Mouse (Mus musculus): Measurements from ENCODE around the gene Btn2a2.

The Btn2a2 gene

GRCm38 (mm10) chr13:23521703-23522102 lies 33.0 kb upstream of the Btn2a2 start:
- no peak for DNase-seq (ENCODE audit: low read depth, low spot score)

GRCm38 (mm10) chr13:23519416-23519815 lies 30.8 kb upstream of the Btn2a2 start:
- no peak for DNase-seq (ENCODE audit: low read depth, low spot score)

DNA sequence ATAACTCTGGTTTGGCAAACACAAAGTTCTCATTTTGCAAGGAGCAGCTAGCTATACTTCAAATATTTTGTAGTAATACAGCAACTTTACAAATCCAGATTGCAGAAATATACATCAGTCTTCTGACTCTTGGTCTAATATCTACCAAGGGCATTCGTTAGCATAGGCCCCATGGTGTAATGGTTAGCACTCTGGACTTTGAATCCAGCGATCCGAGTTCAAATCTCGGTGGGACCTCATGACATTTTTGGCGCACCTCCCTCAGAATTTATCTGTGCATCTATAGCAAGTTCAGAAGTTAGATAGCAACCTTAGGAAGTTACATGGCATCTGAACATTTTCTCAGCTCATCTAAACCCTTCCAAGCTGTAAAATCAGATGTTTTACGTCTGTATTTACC lies 30.2 kb upstream of the Btn2a2 start:
- DNase-seq (ENCODE audit: low read depth, low spot score): peak; percentile 53

DNA sequence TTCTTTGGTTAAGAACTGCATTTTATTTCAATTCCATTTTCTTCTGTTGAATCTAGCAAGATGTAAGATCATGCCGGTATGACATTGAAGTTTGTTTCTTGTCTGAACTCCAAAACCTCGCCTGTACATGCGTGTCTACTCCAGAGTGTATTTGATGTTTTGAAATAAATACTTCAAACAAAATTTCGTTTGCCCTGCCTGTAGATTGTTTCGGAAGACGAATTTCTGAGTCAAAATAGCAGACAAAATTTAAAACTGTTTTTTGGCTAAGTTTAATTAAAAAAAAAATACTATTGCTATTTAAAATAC lies 29.6 kb upstream of the Btn2a2 start:
- DNase-seq (ENCODE audit: low read depth, low spot score): no peak

- DNase-seq (ENCODE audit: low read depth, low spot score): peak; percentile 53
These were observed 29.1 kb upstream of the Btn2a2 start for GRCm38 (mm10) chr13:23517603-23518294.

DNA sequence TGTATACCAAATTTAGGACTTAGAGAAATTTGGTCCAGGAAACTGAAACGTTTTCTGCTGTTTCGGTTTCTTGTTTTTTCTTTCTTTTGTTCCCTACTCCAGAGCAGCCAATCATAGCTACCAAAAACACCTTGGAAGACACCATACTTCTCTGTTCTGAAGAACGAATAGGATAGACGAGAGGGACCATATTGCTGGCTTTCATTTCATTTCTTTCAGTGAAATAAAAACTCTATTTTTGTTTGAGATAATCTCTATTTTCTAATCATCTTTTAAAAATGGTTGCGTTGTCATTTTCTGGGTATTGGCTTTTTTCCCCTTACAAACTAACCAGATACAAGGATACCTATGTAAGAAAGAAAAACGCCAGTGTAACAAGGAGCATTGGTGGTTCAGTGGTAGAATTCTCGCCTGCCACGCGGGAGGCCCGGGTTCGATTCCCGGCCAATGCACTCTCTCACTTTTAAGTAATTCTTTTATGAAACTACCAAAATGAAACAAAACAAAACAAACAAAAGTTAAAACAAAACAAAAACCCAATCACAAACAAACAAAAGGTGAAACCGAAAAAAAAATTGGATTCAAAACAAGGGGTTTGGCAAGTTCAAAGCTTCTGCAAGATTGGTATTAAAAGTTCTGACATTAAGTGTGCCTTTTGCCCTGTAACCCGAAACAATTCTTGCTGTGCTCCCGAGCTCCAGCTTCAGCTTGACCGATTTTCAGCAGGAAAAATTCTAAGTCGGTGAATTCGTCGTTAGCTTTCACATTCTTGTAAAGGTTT lies 28.4 kb upstream of the Btn2a2 start:
- peak; percentile 46 for DNase-seq (ENCODE audit: low read depth, low spot score)

DNA sequence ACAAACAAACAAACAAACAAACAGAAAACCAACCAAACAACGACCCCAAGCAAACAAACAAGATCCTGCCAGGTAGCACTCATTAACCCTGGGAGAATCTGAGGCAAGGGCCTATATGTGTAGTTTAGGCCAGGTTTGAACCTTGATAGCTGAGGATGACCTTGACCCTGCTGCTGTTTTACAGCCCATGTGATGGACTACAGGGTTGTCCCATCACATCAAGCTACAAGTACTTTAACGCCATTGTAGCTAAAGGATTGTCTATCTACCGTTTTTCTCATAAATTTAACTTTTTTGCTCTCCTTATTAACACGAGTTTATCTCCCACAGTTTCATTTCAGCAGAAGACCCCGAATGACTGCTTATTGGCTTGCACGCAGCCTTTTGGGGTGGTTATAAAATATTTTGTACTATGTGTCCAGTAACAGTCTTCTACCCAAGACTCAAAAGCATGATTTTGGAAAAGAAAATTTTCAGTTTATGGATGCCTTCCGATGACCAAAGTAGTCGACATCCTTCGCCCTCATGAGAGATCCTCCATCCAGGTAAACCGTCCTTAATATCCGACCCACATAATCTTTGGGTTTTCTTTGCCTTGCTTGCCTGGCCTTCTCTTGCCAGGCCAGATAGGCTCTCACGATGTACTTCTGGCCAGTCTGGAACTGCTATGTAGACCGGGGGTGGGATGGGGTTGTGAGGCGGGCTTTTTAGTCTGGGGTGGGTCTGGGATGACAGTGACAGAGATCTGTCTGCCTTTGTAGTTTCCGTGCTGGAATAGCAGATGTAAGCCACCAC lies 27.4 kb upstream of the Btn2a2 start:
- no peak for DNase-seq (ENCODE audit: low read depth, low spot score)

GRCm38 (mm10) chr13:23515281-23515680 lies 26.6 kb upstream of the Btn2a2 start:
- no peak for DNase-seq (ENCODE audit: low read depth, low spot score)

GRCm38 (mm10) chr13:23513517-23513916 lies 24.9 kb upstream of the Btn2a2 start:
- DNase-seq (ENCODE audit: low read depth, low spot score): no peak

DNA sequence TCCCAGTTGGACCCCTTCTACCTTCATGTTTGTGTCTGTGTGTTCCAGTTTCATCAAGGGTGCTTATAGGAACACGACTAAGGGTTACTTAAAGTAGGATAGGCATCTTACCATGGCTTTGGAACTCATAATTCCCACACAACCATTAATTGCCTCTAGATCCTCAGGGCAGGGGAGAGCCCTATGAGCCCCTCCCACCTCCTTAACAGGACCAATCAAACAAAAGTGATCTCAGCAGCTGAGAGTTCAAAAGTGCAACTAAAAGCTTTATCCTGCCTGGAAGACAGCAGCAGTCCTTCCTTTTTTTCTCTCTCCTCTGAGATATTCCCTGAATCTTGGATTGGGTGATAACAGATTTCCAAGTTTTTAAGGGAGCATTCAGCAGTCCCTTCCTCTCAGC lies 21.5 kb upstream of the Btn2a2 start:
- DNase-seq (ENCODE audit: low read depth, low spot score): no peak

DNA sequence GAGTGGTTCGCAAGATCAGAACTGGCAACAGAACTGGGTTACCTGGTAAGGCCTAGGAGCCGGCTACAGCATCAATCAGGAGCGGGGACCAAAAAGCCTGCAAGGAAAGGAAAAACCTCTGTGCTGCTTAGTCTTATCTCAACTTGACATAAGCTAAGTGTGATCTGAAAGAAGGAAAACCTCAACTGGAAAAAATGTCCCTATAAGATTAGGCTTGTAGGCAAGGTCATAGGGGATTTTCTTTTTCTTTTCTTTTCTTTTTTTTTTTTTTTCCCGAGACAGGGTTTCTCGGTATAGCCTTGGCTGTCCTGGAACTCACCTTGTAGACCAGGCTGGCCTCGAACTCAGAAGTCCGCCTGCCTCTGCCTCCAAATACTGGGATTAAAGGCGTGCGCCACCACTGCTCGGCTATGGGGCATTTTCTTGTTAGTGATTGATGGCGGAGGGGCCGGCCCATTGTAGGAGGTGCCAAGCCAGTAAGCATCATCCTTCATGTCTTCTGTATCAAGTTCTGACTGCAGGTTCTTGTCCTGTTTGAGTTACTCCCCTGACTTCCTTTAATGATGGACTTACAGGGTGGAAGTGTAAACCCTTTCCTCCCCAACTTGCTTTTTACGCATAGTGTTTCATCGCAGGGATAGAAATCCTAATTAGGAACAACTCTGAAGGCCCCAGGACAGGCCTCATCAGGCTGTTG lies 18.3 kb upstream of the Btn2a2 start:
- DNase-seq (ENCODE audit: low read depth, low spot score): no peak

DNA sequence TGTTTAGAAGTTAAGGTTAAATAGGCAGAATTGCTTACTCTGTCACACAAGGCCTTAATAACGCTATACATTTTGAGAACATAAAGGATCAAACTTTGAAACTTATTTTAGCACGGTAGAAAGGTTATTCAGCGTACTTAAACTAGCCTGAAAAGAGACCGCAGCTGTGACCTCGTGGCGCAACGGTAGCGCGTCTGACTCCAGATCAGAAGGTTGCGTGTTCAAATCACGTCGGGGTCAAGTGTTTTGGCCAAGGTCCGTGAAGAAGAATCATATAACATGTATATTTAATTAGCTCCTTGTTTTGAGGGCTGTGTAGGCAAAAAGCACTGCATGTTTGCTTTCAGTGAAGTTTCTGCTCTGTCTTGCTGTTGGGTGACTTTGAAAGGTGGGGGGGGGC lies 17.7 kb upstream of the Btn2a2 start:
- no peak for DNase-seq (ENCODE audit: low read depth, low spot score)

GRCm38 (mm10) chr13:23505662-23506345 lies 17.1 kb upstream of the Btn2a2 start:
- DNase-seq (ENCODE audit: low read depth, low spot score): no peak

DNA sequence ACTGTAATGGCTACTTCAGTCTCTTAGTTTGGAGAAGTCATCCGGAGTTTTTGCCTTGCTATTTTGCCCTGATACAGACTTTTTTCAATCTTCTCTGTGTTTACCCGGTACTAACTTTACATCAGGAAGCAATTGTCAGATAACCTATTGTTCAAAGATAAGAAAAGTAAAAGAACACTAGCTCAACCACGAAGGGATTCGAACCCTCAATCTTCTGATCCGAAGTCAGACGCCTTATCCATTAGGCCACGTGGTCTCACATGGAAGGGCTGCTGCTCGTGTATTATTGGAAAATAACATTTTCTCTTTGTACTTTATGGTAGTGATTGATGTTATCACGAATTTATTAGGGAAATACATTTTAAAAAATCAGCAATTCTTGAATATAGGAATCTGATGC lies 15.1 kb upstream of the Btn2a2 start:
- no peak for DNase-seq (ENCODE audit: low read depth, low spot score)

DNA sequence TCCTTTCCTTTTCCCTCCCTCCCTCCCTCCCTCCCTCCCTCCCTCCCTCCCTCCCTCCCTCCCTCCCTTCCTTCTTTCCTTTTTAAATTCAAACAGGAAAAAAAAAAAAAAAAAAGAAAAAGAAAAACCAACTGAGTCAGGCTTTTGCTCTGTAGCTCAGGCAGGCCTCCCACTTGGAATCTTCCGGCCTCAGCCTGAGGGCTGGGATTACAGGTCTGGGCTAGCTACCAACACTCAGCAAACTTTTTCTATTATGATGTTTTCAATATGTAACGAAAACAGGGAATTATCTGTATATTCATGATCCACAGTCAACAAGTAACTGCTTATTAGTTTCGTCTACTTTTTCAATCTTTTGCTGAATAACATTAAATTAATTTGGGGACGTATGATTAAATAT lies 14.3 kb upstream of the Btn2a2 start:
- DNase-seq (ENCODE audit: low read depth, low spot score): no peak

DNA sequence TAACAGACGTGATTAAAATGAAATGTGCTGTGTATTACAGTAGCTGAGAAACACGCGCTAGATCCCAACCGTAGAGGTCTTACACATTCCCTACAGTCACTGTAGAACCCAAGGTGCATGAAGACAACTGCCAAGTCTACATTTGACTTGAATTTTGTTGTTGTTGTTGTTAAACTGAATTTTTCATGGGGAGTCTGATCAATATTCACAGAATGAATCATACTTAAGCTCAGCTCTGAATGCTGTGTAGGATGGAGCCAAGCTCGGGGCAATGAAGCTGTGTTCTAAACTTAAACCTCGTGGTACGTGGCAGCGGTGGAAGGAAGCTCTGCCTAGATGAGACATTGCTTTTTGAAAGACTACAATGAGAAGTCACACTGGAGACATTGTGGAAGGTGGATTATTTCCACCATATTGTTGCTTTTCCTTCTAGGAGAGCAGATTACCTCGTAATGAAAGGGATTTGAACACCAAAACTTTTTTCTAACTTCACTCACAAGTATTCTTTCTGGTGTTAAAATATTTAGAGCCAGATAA lies 13.4 kb upstream of the Btn2a2 start:
- DNase-seq (ENCODE audit: low read depth, low spot score): no peak

GRCm38 (mm10) chr13:23501511-23501910 lies 12.9 kb upstream of the Btn2a2 start:
- no peak for DNase-seq (ENCODE audit: low read depth, low spot score)

- no peak for DNase-seq (ENCODE audit: low read depth, low spot score)
These were observed 12.0 kb upstream of the Btn2a2 start for GRCm38 (mm10) chr13:23500424-23501200.

DNA sequence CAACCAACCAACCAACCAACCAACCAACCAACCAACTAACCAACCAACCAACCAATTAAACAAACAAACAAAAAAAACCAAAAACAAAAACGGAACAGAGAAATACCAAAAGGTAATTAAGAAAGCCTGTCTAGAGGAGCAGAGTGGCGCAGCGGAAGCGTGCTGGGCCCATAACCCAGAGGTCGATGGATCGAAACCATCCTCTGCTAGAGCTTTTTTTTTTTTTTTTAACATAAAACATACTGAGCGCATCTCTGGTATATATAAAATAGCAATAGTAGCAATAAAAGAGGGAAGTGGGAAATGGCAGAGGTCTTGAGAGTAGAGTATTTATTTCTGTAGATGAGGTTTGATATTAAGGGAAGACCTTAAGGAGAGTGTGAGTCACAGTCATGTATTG lies 11.3 kb upstream of the Btn2a2 start:
- no peak for DNase-seq (ENCODE audit: low read depth, low spot score)

DNA sequence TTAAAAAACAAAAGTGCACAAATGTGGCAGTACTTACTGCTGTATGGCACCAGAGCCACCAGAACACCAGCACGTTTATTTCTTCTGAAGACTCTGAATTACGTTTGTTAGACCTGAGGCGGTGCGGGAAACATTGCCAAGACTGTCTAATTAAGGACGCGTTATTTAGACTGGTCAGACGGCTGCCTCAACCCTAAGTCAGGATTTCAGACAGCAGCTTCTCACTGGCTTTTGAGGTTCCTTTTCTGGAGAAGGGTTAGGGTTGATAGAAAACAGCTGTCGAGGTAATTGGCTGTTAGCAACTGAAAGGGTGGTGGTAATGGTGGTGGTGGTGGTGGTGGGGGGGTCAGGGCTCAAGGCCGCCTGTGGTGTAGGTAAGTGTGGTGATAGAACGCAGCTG lies 10.0 kb upstream of the Btn2a2 start:
- DNase-seq (ENCODE audit: low read depth, low spot score): no peak

All from telencephalon, adult 2 months (tissue).